Mouse (Mus musculus) C2C12 (cell line): ENCODE data around the gene Tuba8. TPM values are rescaled to one million over a fixed set of nuclear protein-coding genes. Genes with fewer than 3 reads are reported as not detected.

Experiments
- H3K27me3 ChIP-seq: one replicate; pipeline ENCODE4 v1.6.1; 2011; ENCODE audit not compliant: control insufficient read depth, insufficient read depth, insufficient read length
- H3K36me3 ChIP-seq: one replicate; pipeline ENCODE4 v1.6.1; 2011; ENCODE audit not compliant: control insufficient read depth, insufficient read depth
- H3K4me3 ChIP-seq: one replicate; pipeline ENCODE4 v1.5.1; 2011; ENCODE audit warnings: mild to moderate bottlenecking, control low read depth; ENCODE audit not compliant: poor library complexity, insufficient read depth, severe bottlenecking
- H3K79me2 ChIP-seq: one replicate; pipeline ENCODE4 v1.6.1; 2011; ENCODE audit not compliant: control insufficient read depth, insufficient read depth
- H3K79me3 ChIP-seq: one replicate; pipeline ENCODE4 v1.6.1; 2011; ENCODE audit warnings: low read depth, control low read depth
- H3ac ChIP-seq: one replicate; pipeline ENCODE3; 2011; ENCODE audit warnings: low read depth; ENCODE audit not compliant: control insufficient read depth, insufficient read length
- CEBPB ChIP-seq: IDR thresholded peaks from one replicate; pipeline ENCODE4 v1.6.1; 2011; ENCODE audit warnings: low read depth, mild to moderate bottlenecking, control low read depth, moderate library complexity
- CTCF ChIP-seq: IDR thresholded peaks from one replicate; pipeline ENCODE4 v1.5.1; 2011; ENCODE audit not compliant: control insufficient read depth, insufficient read depth, insufficient read length
- FOSL1 ChIP-seq: IDR thresholded peaks from one replicate; pipeline ENCODE4 v1.8.0; 2011; ENCODE audit warnings: mild to moderate bottlenecking, low read length; ENCODE audit not compliant: poor library complexity, insufficient read depth, severe bottlenecking
- MAX ChIP-seq: IDR thresholded peaks from one replicate; pipeline ENCODE4 v1.6.1; 2011; ENCODE audit warnings: mild to moderate bottlenecking, control low read depth
- MYOD1 ChIP-seq: IDR thresholded peaks from one replicate; pipeline ENCODE4 v1.6.1; 2011; ENCODE audit warnings: low read depth; ENCODE audit not compliant: control insufficient read depth, insufficient read length
- MYOG ChIP-seq: IDR thresholded peaks from one replicate; pipeline ENCODE4 v1.6.1; 2011; ENCODE audit not compliant: control insufficient read depth, insufficient read length; ENCODE audit errors: extremely low read depth
- USF1 ChIP-seq: IDR thresholded peaks from one replicate; pipeline ENCODE4 v1.6.1; 2011; ENCODE audit warnings: low read depth, mild to moderate bottlenecking, control low read depth, moderate library complexity
- polyA plus RNA-seq: library from polyadenylated mRNA; unstranded; fragments of >200 nt; fragmentation: generic; extraction: Trizol; gene quantifications from one replicate; pipeline ENCODE4 v1.2.1, GENCODE M21; 2012; ENCODE audit warnings: missing spikeins

Tuba8 gene
- polyA plus RNA-seq, 1 experiment, result 0.07 TPM

DNA sequence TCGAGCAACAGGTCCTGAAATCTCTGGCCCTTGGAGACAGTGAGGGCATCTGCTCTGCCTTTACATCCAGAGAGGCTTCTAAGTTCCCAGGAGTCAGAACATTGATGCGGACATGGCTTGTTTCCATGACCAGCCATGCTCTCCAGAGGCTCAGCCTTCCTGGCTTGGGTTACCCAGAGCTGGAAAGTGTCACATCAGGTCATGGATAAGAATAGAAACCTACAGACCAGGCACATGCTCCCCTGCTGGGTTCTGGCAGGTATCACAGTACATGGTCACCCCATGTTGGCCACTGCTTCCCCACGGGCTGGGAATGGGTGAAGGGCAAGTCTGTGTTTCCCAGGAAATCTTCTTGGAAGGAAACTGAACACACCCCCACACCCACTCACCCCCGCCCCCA lies 8.9 kb downstream of the Tuba8 start:
- no peaks in the 10 kb centered on the region for H3K79me3 ChIP-seq
- H3K4me3 ChIP-seq, result no peak overlapping the region
- TF ChIP-seq MAX, result no peak
- TF ChIP-seq CEBPB, result no peak
- no peak for TF ChIP-seq FOSL1
- TF ChIP-seq CTCF, result no peak
- no peak for TF ChIP-seq USF1
- TF ChIP-seq MYOD1, result no peak
- TF ChIP-seq MYOG, result no peak
- peaks cover 12% of the 10 kb centered on the region for H3K27me3 ChIP-seq
- H3ac ChIP-seq, result no peak overlapping the region
- H3K36me3 ChIP-seq, result no peaks in the 10 kb centered on the region
- H3K79me2 ChIP-seq, result no peaks in the 10 kb centered on the region

DNA sequence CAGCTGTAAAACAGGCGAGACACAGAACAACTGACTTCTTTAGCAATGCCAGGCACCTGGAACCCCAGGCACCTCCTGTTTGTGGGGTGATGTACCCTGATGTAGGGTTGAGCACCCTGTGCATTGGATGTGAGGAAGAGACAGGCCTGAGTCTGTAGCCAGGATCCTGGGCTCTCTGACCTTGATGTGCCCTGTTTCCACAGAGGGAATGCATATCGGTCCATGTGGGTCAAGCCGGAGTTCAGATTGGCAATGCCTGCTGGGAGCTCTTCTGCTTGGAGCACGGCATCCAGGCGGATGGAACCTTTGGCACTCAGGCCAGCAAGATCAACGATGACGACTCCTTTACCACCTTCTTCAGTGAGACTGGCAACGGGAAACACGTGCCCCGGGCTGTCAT lies 9.7 kb downstream of the Tuba8 start:
- no peaks in the 10 kb centered on the region for H3K36me3 ChIP-seq
- TF ChIP-seq MYOD1 (no peak), MAX (no peak), FOSL1 (no peak), CEBPB (no peak), CTCF (no peak), MYOG (no peak), USF1 (no peak)
- H3K27me3 ChIP-seq, result peaks cover 12% of the 10 kb centered on the region
- H3ac ChIP-seq, result no peak overlapping the region
- H3K4me3 ChIP-seq, result no peak overlapping the region
- H3K79me3 ChIP-seq, result no peaks in the 10 kb centered on the region
- no peaks in the 10 kb centered on the region for H3K79me2 ChIP-seq

DNA sequence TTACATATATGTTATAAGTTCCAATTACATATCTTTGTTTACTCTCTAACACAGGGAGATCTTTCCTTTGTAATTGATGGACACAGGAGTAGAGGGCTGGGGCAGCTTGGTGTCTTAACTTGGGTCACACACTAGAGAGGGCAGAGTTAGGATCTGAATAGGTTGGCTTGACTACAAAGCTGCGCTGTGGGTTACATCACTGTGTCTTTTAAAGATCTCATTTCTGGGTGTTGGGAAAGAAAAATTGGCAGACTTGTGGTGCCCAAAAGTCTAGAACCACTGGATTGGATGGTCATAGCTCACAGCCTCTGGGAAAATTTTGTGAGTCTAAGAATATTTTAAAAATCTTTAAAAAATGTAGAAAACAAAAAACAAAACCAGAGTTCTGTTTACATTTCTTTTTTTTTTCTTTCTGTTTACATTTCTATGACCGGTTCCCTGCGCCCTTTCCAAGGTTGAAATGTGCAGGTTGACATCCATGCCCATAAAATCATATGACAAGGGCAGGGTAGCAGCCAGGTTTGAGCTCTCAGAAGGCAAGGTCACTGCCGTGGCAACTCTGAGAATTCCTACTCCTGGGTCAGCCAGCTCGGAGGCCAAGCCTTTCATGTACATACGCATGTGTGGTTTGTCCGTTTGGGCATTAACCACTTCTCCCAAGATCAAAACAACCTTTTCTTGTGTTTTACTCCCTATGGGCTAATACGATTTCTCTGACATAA lies 11.5 kb downstream of the Tuba8 start:
- H3K27me3 ChIP-seq, result peaks cover 12% of the 10 kb centered on the region
- no peak overlapping the region for H3K4me3 ChIP-seq
- H3K79me2 ChIP-seq, result no peaks in the 10 kb centered on the region
- TF ChIP-seq MYOD1, result no peak
- no peak for TF ChIP-seq FOSL1
- TF ChIP-seq MYOG, result no peak
- no peak for TF ChIP-seq CEBPB
- no peak for TF ChIP-seq CTCF
- TF ChIP-seq USF1, result no peak
- no peak for TF ChIP-seq MAX
- H3K79me3 ChIP-seq, result no peaks in the 10 kb centered on the region
- H3ac ChIP-seq, result no peak overlapping the region
- no peaks in the 10 kb centered on the region for H3K36me3 ChIP-seq

DNA sequence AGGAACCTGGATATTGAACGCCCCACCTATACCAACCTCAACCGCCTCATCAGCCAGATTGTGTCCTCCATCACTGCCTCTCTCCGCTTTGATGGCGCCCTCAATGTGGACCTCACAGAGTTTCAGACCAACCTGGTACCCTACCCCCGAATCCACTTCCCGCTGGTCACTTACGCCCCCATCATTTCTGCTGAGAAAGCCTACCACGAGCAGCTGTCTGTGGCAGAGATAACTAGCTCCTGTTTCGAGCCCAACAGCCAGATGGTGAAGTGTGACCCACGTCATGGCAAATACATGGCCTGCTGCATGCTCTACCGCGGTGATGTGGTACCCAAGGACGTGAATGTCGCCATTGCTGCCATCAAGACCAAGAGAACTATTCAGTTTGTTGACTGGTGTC lies 12.5 kb downstream of the Tuba8 start:
- Histone ChIP-seq H3K4me3 (no peak overlapping the region), H3K79me3 (no peaks in the 10 kb centered on the region)
- TF ChIP-seq CTCF, result no peak
- no peak for TF ChIP-seq USF1
- no peak for TF ChIP-seq CEBPB
- no peak for TF ChIP-seq MYOG
- no peak for TF ChIP-seq MAX
- no peak for TF ChIP-seq MYOD1

DNA sequence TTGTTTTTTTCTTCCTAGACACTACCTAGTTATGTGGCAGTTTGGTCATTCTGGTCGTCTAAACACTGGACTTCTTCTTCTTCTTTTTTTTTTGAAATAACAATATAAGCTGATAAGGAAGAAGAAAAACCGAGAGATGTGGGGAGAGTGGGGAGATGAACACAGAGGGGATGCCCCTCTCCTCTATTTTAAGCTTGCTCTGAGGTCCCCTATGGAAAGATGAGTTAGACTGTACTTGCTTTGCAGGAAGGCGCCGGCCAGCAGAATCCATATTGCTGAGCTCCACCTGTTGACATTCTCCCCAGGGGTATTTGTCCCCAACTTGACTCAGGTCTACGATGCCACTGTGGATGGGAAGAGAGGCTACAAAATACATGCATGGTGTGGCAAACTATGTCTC lies 13.6 kb downstream of the Tuba8 start:
- H3K36me3 ChIP-seq, result no peaks in the 10 kb centered on the region
- peaks cover 15% of the 10 kb centered on the region for H3K27me3 ChIP-seq
- TF ChIP-seq MYOG (no peak), USF1 (no peak), FOSL1 (no peak), MYOD1 (no peak), CEBPB (no peak), MAX (no peak), CTCF (no peak)
- H3K79me3 ChIP-seq, result no peaks in the 10 kb centered on the region
- H3K4me3 ChIP-seq, result no peak overlapping the region
- H3ac ChIP-seq, result no peak overlapping the region
- no peaks in the 10 kb centered on the region for H3K79me2 ChIP-seq

More for the DNA sequence above, 12.5 kb downstream of the Tuba8 start:
- H3K27me3 ChIP-seq, result peaks cover 12% of the 10 kb centered on the region
- no peak overlapping the region for H3ac ChIP-seq
- no peaks in the 10 kb centered on the region for H3K79me2 ChIP-seq
- no peaks in the 10 kb centered on the region for H3K36me3 ChIP-seq

DNA sequence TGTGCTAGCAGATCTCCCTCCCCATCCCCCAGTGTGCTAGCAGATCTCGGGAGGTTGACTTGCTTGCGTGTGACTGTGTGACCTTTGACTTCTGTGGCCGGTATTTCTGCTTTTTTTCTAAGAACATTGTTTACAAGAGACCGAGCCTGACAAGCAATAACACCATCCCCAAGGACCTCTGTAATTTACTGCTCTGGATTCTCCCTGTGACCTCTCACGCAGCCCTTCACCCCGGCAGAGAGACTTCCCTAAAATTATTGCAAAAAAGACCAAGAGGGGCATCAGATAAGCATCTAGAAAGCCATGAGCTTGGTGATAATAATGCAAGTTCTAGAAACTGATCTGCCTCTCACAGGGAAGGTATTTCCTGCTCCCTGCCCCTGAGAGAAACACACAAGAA lies 14.5 kb downstream of the Tuba8 start:
- H3K36me3 ChIP-seq, result no peaks in the 10 kb centered on the region
- TF ChIP-seq MAX (no peak), CTCF (no peak), USF1 (no peak), MYOG (no peak), MYOD1 (no peak), FOSL1 (no peak), CEBPB (no peak)
- H3K27me3 ChIP-seq, result peaks cover 14% of the 10 kb centered on the region
- no peak overlapping the region for H3K4me3 ChIP-seq
- H3K79me3 ChIP-seq, result no peaks in the 10 kb centered on the region
- H3K79me2 ChIP-seq, result no peaks in the 10 kb centered on the region
- H3ac ChIP-seq, result no peak overlapping the region
